Mouse (Mus musculus) lung, postnatal 0 days (tissue): Measurements from ENCODE around the gene Ttll5.

Experiments used
- CTCF ChIP-seq: IDR thresholded peaks from 2 replicates; pipeline ENCODE4 v1.5.1; 2016; ENCODE audit warnings: antibody characterized with exemption, mild to moderate bottlenecking
- EP300 ChIP-seq: IDR thresholded peaks from 2 replicates; pipeline ENCODE4 v1.6.1; 2016; ENCODE audit warnings: antibody characterized with exemption, mild to moderate bottlenecking, control low read depth

DNA sequence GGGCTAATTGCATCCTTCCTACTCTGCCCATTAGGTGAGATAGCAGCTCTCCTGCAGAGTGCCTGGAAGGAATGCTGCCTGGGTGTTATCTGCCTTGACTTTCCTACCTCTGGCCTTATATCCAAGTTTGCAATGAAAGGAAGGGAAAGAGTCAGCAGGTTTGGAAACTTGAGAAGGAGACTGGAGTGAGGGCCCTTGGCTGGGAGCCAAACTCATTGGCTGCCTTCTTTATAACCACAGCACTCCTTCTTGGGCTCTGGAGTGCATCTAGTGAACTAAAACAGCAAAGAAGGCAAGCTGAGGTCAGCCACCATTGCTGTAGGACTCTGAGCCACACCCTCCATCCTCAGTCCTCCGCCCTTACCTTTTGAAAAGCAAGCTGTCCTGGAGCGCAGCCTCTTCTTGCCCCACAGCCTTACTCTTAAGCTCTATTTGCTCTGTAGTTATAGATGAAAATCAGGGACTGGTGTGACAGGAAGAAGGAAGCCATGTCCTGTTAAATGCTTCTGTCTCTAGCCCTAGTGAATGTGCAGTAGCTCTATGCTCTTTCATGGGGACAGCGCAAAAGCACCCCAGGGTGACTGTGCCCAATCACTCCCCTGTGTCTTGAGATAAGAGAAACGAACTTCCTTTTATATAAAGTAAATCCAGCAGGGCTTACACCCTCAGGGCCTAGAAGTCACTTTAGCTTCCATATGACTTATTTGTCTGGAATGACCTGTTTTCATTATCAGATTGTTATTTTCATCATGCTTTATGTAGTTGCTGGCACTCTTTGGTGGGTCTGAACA lies 198.8 kb downstream of the Ttll5 start:
- no peak for TF ChIP-seq EP300
- TF ChIP-seq CTCF: no peak
